Mouse (Mus musculus): Measurements from ENCODE around the gene Sec1. TPM values are rescaled to one million over a fixed set of nuclear protein-coding genes. Genes with fewer than 3 reads are reported as not detected.
"Not testable (repeated sequence)": the region's sequence is repeated elsewhere in the genome, so short reads cannot be mapped to it uniquely, and the experiment has no call there.

Sec1 gene
- total RNA-seq, 2 experiments from 2014 or later = 0.23 to 0.39 TPM

DNA sequence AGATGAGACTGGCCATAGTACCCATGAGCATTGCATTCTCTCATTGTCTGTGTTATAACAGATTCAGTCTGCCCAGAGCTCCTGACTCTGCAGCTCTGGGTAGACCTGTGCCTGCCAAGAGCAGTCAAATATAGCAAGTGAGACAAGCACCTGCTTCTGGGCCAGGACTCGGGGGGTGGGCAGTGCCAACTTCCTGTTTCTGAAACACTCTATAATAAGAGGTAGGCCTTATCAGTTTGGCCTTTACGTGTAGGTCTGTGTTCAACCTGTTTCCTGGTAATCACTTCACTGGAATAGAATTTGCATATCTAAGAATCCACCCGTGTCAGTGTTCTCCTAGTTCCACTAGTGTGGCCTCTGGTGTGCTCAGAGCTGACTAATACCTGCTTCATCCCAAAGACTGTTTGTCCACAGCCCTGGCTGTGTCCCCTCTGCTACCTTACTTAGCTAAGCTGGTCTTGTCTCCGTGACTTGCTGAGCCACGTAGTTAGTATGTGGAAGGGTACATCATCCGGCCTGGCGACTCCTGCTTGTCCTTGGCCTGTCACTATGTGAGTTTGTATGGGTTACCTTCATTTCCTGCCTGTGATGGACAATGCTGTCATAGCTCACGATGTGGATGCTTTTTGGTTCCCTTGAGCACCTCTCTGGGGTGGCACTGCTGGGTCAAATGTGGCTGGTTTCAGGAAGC lies 13.0 kb downstream of the Sec1 start:
- no peak for DNase-seq (ENCODE audit: low spot score in 2 of 2)

DNA sequence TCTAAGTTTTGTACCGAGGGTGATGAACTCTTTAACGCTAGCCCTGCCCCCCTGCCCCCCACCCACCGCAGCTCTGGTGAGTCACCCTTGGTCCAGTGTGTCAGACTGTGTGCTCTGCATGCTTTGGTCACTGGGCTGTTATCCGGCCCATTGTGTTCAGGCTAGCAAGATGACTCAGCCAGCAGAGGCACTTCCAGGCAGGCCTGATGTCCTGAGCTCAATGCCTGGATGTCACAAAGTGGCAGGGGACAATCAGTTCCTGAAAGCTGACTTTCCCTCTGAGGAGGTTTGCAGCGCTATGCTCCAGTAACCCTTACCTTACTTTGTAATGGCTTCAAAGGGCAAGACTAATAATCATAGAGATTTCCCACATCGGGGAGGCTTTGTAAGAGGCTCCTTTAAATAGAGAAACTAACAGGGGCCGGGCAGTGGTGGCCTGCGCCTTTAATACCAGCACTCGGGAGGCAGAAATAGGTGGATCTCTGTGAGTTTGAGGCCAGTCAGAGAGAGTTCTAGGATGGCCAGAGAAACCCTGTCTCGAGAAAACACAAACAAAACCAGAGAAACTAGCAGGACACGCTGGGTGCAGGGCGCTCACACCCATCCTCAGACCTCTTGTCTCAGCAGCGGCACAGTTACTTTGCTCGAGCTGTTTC lies 14.1 kb downstream of the Sec1 start:
- DNase-seq (ENCODE audit: low spot score in 2 of 2) = no peak

DNA sequence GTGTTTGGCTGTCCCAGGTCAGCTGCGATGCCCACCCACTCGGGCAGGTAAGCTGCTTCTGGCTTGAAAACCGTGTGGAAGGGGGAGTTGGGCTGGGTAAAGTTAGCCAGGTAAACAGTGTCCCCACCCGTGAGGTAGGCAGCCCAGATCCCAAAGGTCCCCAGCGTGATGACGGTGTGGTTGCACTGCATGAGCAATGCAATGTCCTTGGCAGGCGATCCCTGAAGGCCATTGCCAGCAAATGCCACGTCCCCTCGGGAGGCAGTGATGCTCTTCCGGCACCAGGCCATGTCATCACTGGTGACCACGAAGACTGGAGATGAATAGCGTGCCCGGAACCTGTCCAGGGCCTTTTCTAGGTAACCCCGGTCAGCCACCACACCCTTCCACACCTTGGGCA lies 15.7 kb downstream of the Sec1 start:
- no peak for DNase-seq (ENCODE audit: low spot score in 2 of 2)

DNA sequence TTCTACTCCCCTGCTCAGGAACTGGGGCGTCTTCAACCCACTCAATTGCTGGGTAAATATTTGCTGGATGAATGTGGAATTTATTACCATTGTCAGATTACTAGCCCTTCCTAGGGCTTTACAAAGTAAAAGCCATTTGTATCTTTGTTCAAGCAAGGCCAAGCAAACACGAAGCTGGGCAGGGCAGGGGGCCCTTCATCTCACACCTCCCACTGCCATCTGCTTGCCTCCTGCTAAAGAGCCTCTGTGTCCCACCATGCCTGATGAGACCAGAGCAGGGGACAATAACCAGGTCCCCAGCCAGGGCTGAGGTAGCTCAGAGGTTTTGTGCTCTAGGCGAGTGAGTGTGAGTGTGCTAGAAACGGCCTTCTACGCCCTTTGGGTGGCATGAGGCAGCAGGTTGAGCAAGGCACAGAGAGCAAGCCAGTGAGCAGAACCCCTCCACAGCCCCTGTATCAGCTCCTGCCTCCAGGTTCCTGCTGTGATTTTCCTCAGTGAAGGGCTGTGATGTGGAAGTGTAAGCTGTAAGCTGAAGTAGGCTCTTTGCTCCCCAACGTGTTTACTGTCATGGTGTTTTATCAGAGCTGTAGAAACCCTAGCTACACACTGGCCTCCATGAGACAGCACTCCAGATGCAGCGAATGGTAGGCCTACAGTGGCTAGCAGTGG lies 16.4 kb downstream of the Sec1 start:
- no peak for DNase-seq (ENCODE audit: low spot score in 2 of 2)

DNA sequence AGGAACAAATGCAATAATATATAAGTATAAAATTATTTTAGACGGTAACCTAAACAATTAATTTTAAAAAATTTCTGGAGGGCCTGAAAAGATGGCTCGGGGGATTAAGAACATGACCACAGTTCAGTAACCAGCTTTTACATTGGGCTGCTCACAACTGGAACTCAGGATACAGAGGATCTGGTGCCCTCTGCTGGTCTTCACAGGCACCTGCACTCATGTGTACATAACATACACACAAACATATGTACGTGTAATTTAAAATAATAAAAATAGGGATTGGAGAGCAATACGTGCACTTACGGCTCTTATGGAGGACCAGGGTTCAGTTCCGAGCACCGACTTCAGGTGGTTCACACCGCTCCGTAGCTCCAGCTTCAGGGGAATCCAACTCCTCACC lies 25.3 kb downstream of the Sec1 start:
- no peak for DNase-seq (ENCODE audit: low spot score in 2 of 2)

DNA sequence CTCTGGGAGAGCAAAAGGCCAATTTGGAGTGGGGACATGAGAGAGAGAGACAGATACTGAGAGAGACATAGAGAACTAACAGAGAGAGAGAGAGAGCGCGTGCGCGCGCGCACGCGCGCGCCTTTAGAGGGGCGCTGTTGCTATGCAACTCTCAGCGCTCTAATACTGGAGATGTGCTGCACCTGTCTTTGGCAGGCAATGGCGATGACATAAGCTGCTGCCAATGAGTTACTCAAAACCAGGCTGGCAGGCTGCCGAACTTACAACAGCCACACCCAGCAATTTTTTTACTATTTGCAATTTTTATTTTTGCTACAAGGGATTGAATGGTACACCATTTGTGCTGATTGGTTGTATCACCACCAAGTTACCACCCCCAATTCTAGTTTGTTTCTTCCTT lies 26.4 kb downstream of the Sec1 start:
- no peak for DNase-seq (ENCODE audit: low spot score in 2 of 2)

DNA sequence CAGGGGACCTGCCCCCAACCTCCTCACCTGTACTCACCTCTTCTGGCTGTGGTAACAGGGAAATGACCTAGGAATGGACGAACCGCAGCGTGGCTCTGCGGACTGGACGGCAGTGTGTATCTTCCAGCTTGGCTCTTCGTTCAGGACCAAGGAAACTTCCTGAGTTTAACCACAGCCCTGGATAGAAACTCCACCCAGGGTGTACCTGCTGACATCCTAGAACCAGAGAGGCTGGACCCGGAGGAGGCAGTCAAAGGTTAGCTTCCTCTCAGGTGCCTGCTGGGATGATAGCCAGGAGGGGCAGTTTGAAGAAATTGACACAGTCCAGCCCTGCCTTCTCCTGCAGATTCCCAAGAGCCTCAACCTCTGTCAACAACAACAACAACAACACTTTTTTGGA lies 28.0 kb downstream of the Sec1 start, which contains the start of gene Fut2:
Gene Fut2, minus strand, starts transcription at position 234 of the 400 bp plus-strand sequence.
- DNase-seq (ENCODE audit: low spot score in 2 of 2) = no peak

DNA sequence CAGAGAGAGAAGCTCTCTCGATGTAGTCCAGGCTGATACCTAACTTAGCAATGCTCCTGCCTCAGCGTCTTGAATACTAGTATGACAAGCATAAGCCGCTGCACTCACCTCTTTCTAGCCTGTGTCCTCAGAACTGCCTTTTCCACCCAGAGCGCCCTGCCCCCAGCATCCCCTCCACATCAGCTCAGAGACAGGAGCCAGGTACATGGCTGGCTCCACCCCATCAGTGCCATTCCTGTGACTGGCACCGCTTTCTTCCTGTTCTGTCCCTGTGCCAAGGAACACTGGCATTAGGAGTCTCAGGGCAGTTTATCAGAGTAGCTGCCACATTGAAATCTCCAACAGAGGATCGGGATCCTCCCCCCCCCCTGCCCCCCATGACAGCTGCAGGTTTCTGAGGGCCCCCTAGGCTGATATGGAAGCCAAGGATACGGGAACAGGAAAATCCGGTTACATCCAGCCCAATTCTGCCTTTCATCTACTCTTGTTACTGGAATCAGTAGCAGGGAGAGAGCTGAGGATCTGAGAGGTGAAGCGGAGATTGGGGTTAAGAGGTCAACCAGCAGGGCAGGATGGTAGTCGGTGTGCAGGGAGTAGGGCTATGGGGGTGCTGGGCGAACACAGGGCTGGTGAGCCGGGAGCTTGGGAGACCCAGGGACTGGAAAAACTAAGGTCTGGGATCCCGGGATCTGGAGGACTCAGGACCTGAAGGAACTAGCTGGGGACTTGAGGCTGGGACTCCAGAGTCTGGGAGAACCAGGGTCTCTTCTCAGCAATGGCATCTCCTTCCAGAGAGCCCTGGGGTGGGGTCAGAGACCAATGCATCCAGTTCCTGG lies 28.7 kb downstream of the Sec1 start:
- DNase-seq (ENCODE audit: low spot score in 2 of 2) = no peak

DNA sequence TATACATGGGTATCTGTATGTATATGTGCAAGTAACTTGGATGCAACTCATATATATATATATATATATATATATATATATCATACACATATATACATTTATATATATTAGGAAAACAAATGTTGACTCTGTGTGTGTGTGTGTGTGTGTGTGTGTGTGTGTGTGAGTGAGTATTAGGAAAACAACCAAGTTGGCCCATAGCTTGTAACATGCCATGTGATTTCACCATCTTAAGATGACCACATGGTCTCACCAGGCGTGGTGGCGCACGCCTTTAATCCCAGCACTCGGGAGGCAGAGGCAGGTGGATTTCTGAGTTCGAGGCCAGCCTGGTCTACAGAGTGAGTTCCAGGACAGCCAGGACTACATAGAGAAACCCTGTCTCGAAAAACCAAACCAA lies 32.5 kb downstream of the Sec1 start:
- not testable (repeated sequence) for DNase-seq (ENCODE audit: low spot score in 2 of 2)

DNA sequence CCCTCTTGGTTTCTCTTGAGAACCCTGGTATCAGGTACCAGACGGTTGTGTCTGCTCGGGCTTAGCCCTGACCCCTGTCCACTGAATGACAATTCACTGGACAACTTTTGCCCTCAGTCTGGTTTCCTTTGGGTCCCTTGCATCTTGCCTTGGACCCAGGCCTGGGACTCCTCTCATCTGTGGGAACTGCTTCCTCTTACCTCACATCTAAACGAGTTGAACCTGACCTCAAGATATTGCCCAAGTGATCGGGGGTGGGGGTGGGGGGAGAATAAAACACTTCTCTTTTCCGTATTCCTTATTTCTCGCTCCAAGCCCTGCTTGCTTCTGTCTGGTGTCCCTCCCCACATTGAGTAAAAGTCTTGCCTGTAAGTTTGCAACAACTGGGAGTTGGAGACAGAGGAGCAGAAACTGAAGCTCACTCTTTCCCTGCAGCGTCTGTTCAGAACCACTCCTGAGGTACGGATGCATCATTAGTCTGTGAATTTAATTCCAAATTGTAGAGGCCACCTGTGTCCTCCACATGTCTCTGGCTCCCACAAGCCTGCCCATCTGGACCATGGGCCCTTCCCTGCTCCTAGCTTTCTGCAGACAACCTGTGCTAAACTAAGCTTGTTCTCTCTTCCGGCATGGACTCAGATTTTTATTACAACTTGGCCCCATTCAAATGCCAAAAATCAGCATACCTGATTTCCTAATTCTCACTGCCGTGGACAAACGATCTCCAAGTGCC lies 33.3 kb downstream of the Sec1 start:
- no peak for DNase-seq (ENCODE audit: low spot score in 2 of 2)

DNA sequence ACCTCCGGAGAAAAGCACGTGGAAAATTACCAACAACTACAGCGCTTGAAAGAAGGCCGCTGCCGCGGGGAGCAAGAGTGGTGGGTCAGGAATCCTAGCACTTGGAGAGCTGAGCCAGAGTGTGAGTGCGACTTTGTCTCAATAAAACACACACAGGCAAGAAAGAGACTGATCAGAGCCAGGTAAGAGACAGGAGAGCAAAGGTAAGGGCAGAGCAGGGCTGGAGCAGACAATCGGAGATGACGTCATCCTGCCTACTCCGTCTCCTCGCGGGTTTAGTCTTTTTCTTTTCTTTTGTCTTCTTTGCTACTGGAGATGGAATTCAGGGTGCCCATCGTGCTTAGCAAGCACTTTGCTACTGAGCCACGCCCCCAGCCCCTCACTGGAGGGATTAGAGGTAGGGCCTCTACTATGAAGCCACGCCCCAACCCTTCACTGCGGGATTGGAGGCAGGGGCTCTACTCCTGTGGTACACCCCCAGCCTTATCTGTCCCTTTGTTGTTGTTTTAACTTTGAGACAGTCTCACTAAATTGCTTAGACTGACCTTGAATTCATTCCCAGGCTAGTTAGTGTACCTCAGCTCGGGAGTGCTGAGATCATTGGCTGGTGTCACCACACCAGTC lies 39.7 kb downstream of the Sec1 start:
- DNase-seq (ENCODE audit: low spot score in 2 of 2) = no peak

DNA sequence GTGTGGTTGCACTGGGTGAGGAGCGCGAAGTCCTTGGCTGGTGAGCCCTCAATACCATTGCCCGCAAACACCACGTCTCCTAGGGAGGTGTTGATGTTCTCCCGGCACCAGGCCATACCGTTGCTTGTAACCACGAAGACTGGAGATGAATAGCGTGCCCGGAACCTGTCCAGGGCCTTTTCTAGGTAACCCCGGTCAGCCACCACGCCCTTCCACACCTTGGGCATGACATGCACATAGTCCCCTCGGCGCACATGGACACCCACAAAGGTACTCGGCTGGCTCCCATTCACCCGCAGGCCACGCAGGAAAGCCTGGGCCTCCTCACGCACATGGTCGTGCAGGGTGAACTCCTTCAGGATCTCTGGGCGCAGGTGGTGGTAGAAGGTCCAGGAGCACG lies 43.7 kb downstream of the Sec1 start:
- DNase-seq (ENCODE audit: low spot score in 2 of 2) = not testable (repeated sequence)

DNA sequence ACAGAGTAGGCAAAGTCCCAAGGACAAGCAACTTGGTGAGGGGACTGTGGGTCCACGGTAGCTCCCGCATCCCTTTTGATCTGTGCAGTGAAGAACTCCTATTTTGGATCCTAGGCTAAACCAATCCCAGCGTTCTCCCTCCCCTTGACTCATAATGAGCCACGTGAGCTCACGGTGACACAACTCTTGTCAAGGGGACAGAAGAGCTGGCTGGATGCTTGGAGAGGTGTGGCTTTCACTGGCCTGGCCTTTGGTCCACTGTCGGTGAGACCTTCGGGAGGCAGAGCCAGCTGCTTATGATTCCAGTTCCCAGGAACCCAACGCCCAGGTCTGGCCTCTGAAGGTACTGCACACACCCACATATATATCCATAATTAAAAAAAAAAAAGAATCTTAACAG lies 44.9 kb downstream of the Sec1 start:
- no peak for DNase-seq (ENCODE audit: low spot score in 2 of 2)

DNA sequence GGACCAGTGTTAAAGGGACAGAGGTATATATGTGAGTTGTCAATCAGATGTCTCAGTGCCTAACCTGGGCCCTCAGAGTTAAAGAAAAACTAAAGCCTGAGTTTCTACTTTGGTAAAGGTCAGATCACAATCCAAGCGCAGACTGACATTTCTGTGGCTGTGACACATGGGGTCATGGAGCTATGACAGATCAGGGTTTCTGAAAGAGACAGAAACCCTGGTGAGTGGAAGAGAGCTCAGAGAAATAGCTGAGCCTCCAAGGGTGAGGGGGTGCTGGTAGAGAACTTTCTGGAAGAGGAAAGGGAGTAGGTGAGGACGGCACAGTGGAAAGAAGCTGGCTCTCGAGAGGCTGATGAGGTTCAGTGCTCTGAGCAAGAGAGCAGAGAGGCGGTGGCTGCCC lies 47.5 kb downstream of the Sec1 start:
- no peak for DNase-seq (ENCODE audit: low spot score in 2 of 2)

DNA sequence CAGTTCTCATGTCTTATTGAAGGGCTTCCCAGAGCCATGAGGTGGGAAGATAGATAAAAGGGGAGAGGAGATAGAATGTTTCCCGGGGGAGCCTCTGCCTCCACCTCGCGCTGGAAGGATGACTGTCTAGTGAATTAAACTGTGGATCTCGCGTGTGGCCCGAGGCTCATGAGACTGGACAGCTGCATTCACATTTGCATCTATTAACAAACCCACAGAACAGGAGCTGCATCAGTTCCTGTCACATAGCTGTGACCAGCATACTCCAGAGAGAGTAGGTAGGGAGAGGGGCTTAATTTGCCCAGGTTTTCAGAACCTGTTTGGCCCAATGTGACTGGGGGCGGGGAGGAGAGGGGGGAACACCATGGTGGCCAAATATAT lies 48.6 kb downstream of the Sec1 start:
- DNase-seq (ENCODE audit: low spot score in 2 of 2) = no peak

DNA sequence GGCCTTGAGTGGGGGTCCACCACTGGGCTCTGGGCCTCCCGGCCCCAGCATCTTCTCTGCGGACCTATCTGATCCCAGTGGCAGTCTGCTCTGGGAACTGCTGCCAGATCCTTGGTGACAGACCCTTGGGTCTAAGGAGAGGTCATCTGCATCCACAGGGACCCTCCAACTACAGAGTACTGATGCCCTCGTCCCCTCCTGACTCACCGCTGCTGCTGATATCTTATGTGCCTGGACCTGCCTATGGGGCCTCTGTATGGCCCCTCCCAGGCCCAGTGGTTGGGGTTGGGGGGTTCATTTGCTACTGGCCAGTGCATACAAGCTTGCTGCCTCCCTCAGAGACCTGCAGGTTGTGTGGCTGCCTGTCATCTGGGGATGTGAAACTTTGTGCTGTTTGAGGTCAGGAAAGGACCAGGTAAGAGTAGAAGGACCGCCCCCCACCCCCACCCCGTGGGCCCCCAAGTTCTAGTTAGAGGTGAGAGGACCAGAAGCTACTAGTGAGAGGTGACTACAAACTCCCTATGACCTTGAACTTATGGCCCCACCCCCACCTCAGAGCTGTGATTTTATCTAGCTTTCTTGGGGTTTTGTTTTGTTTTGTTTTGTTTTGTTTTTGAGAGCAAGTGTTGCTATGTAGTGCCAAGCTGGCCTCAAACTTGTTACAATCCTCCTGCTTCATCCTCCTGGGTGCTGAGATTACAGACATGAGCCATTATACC lies 49.2 kb downstream of the Sec1 start:
- DNase-seq (ENCODE audit: low spot score in 2 of 2) = no peak

DNA sequence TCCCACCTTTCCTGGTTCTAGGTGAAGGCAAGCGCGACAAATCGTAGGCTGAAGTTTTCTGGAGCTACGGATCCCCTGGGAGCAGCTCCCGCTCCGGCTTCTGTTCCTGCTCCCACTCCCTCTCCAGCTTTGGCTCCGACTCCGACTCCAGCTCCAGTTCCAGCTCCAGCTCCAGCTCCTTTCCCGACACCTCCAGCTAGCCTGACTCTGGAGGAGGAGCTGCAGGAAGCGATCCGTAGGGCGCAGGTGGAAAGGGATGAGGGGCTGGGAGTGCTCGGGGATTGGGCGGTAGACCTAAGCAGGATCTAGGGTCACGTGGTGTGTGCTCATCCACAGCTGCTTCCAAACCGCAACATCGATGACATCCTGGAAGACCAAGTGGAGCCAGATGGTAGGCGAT lies 50.0 kb downstream of the Sec1 start:
- DNase-seq (ENCODE audit: low spot score in 2 of 2) = no peak

DNA sequence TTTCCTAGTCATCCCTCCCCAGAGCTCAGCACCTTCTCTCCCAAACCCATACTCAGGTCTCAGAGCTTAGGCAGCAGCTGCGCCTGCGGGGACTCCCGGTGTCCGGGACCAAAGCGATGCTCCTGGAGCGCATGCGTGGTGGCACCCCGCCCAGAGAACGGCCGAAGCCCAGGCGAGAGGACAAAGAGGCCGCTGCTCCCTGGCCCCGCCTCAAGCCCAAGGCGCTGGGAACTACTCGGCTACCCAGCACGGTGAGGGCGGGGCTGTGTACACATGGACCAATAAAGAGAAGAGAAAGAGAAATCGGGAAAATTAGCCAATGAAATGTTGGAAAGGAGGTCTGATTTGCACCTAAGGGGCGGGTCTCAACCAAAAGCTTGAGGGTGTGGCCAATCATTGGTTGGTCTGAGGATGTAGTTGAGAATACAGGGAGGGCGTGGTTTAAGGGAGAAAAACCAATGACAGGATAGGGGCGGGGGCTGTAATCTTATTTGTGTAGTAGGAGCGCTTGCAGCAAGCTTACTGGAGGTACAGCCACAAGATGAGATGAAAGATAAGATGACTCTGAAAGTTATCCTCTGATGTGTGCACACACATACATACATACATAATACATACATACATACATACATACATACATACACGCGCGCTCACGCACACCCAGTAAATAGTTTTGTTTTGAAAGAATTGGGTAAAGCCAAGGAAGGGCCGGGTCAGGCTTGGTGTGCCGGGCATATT lies 50.6 kb downstream of the Sec1 start:
- DNase-seq (ENCODE audit: low spot score in 2 of 2) = peak; percentile 96 to 98

All from gastrocnemius, postnatal 4 days (tissue).